Mouse (Mus musculus) megakaryocyte, embryonic 14.5 days (primary cell): ENCODE results near the gene Ern1.

Experiments
- FLI1 ChIP-seq: IDR thresholded peaks from 2 replicates; pipeline ENCODE4 v1.6.1; 2012; ENCODE audit warnings: low read length, inconsistent platforms, mixed read lengths
- GATA1 ChIP-seq: IDR thresholded peaks from 3 replicates; pipeline ENCODE4 v1.6.1; 2012; ENCODE audit warnings: mixed read lengths, low read length, inconsistent platforms, borderline replicate concordance

DNA sequence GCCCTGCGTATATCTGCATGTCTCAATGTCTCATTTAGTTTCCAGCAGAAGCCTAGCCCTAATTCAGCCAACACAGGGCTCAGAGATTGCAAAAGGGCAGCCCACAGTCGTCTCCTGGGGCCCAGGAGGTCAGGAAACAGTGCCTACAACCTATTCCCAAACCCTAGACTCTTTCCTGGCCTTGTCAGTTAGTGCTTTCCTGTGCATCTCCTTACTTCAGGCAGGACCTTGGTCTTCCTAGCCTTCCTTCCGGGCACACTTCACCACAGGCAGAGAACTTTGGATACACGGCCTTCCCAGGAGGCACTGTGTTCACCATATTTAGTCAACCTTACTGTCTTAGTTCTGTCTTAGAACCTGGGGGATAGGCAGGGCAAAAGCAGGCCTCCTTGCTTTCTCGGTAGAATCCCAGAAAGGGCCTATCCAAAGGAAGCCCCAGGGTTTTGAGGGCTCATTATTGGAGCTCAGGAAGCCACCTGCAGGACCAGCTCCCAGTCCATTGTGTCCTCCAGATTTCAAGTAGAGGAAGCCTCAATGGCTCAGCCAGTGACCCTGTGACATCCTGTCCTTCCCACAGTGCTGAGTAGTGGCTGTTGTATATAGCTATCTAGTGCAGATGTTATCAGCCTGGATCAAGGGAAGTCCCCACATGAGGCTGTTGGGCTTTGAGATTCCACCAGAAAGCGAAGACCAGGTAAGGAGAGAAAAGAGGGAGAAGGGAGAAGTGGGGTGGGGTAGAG, 104.4 kb downstream of the Ern1 start:
- TF ChIP-seq GATA1 (no peak), FLI1 (no peak)
